Mouse (Mus musculus) G1E (cell line): ENCODE results near the gene H2-Q7. TPM values are rescaled to one million over a fixed set of nuclear protein-coding genes. Genes with fewer than 3 reads are reported as not detected.

Source experiments
- ATAC-seq: 2 replicates; pipeline ENCODE4 v1.8.0; 2016; ENCODE audit warnings: mild to moderate bottlenecking; ENCODE audit not compliant: insufficient number of reproducible peaks, poor library complexity, low FRiP score, severe bottlenecking; ENCODE audit errors: extremely low read depth
- DNase-seq: peaks from one replicate; pipeline ENCODE4 v3.0.0; 2012; ENCODE audit warnings: low spot score
- H3K27me3 ChIP-seq: 2 replicates; pipeline ENCODE4 v1.6.1; 2012; ENCODE audit warnings: mild to moderate bottlenecking, low read length, inconsistent platforms; ENCODE audit not compliant: insufficient read depth
- H3K36me3 ChIP-seq: replicated peaks from 2 replicates; pipeline ENCODE3; 2012; ENCODE audit warnings: mild to moderate bottlenecking, inconsistent platforms
- H3K4me1 ChIP-seq: 2 replicates; pipeline ENCODE4 v1.6.1; 2012; ENCODE audit warnings: low read depth, low read length, inconsistent platforms, mixed read lengths; ENCODE audit not compliant: insufficient read depth
- H3K4me3 ChIP-seq: 2 replicates; pipeline ENCODE4 v1.5.1; 2012; ENCODE audit warnings: low read depth, mild to moderate bottlenecking, inconsistent platforms, low read length, moderate library complexity, mixed read lengths
- H3K9me3 ChIP-seq: replicated peaks from 2 replicates; pipeline ENCODE4 v1.6.1; 2012; ENCODE audit warnings: inconsistent platforms
- CTCF ChIP-seq: IDR thresholded peaks from 2 replicates; pipeline ENCODE4 v1.5.1; 2012; ENCODE audit warnings: low read depth, low read length, inconsistent platforms, mixed read lengths
- GATA1 ChIP-seq: IDR thresholded peaks from 2 replicates; pipeline ENCODE4 v1.6.1; 2012; ENCODE audit warnings: borderline replicate concordance, low read length, inconsistent platforms, mixed read lengths
- GATA2 ChIP-seq: IDR thresholded peaks from 2 replicates; pipeline ENCODE4 v1.6.1; 2012; ENCODE audit warnings: low read depth, low read length, inconsistent platforms, borderline replicate concordance
- POLR2AphosphoS5 ChIP-seq: IDR thresholded peaks from 2 replicates; pipeline ENCODE4 v1.6.1; 2012; ENCODE audit warnings: low read depth, low read length, inconsistent platforms; ENCODE audit not compliant: insufficient replicate concordance
- TAL1 ChIP-seq: conservative IDR thresholded peaks from 2 replicates; pipeline ENCODE4 v1.6.1; 2012; ENCODE audit warnings: low read depth, low read length, inconsistent platforms, mixed read lengths
- polyA plus RNA-seq: library from polyadenylated mRNA; stranded (reverse); fragments of >175 nt; gene quantifications from 2 replicates; pipeline ENCODE4 v1.2.3, GENCODE M21; 2012
- total RNA-seq, 2 experiments: library from RNA; stranded (forward) in 1 of 2; stranded (reverse) in 1 of 2; fragments of 200-1000 nt in 1 of 2; fragments of >200 nt in 1 of 2; fragmentation: Nextera tagmentation in 1 of 2; gene quantifications; 2 replicates each; pipeline ENCODE4 v1.2.3; 2014 to 2017

H2-Q7 gene
- total and polyA plus RNA-seq, 3 experiments = 0.05 to 0.38 TPM; not detected in 1

DNA sequence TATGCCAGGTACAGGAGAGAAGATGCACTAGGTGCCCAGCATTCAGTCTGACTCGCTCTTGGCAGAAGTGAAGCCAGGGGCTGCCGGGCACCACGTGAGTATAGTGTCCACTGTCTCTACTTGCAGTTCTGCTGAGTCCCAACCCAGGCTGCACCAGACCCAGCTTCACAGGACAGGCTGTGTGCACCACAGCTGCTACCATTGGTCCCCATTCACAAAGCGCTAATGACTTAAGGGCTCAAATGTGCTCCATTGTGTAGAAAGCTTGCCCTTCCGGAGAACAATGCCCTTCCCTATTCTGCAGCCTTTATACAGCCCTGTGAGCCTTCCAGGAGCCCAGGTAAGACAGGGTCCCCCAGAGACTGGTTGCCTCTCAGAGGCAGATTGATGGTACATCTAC lies 51.4 kb downstream of the H2-Q7 start:
- ATAC-seq (no peak), DNase-seq (no peak)
- Histone ChIP-seq H3K27me3 (peaks cover 5% of the 10 kb centered on the region; the same call in 1 of the 2 replicates), H3K4me1 (no peaks in the 10 kb centered on the region), H3K4me3 (no peak overlapping the region), H3K9me3 (no peaks in the 10 kb centered on the region), H3K36me3 (no peaks in the 10 kb centered on the region)
- TF ChIP-seq GATA1 = no peak
- no peak for TF ChIP-seq POLR2AphosphoS5
- no peak for TF ChIP-seq TAL1
- no peak for TF ChIP-seq CTCF
- TF ChIP-seq GATA2 = no peak

Other genes with a start within 250 kb of the H2-Q7 start
Only the 20 nearest of the 24 such genes appear.
- not detected in 2 replicates for gene Gm16181, start 218.3 kb upstream of the H2-Q7 start, total RNA-seq (2014; fragmentation: Nextera tagmentation)
- gene Gm16181, start 218.3 kb upstream of the H2-Q7 start, total RNA-seq (2017) = 0.38 and 0.52 TPM in 2 replicates
- gene Gm16181, start 218.3 kb upstream of the H2-Q7 start, polyA plus RNA-seq = not detected in 2 replicates
- gene Atp6v1g2, start 205.5 kb upstream of the H2-Q7 start, total RNA-seq (2014; fragmentation: Nextera tagmentation) = 3.0 and 5.0 TPM in 2 replicates
- gene Atp6v1g2, start 205.5 kb upstream of the H2-Q7 start, total RNA-seq (2017) = 3.2 TPM in 2 replicates
- 2.4 and 2.8 TPM in 2 replicates for gene Atp6v1g2, start 205.5 kb upstream of the H2-Q7 start, polyA plus RNA-seq
- gene Nfkbil1, start 203.4 kb upstream of the H2-Q7 start, total RNA-seq (2014; fragmentation: Nextera tagmentation) = 7.0 and 14.1 TPM in 2 replicates
- 8.6 and 12.1 TPM in 2 replicates for gene Nfkbil1, start 203.4 kb upstream of the H2-Q7 start, total RNA-seq (2017)
- 37.3 and 41.6 TPM in 2 replicates for gene Nfkbil1, start 203.4 kb upstream of the H2-Q7 start, polyA plus RNA-seq
- 424 and 464 TPM in 2 replicates for gene Ddx39b, start 197.4 kb upstream of the H2-Q7 start, total RNA-seq (2014; fragmentation: Nextera tagmentation)
- gene Ddx39b, start 197.4 kb upstream of the H2-Q7 start, total RNA-seq (2017) = 171 and 174 TPM in 2 replicates
- gene Ddx39b, start 197.4 kb upstream of the H2-Q7 start, polyA plus RNA-seq = 362 and 363 TPM in 2 replicates
- gene H2-D1, start 176.4 kb upstream of the H2-Q7 start, total RNA-seq (2014; fragmentation: Nextera tagmentation) = 50.2 and 53.6 TPM in 2 replicates
- gene H2-D1, start 176.4 kb upstream of the H2-Q7 start, total RNA-seq (2017) = 109 and 115 TPM in 2 replicates
- 88.5 and 106 TPM in 2 replicates for gene H2-D1, start 176.4 kb upstream of the H2-Q7 start, polyA plus RNA-seq
- not detected in 2 replicates for gene H2-Q1, start 118.8 kb upstream of the H2-Q7 start, total RNA-seq (2014; fragmentation: Nextera tagmentation)
- gene H2-Q1, start 118.8 kb upstream of the H2-Q7 start, total RNA-seq (2017) = 0.16 TPM in 1 of 2 replicates, not detected in the other
- not detected in 2 replicates for gene H2-Q1, start 118.8 kb upstream of the H2-Q7 start, polyA plus RNA-seq
- not detected in 2 replicates for gene H2-Q2, start 96.9 kb upstream of the H2-Q7 start, total RNA-seq (2014; fragmentation: Nextera tagmentation)
- not detected in 2 replicates for gene H2-Q2, start 96.9 kb upstream of the H2-Q7 start, total RNA-seq (2017)
- not detected in 2 replicates for gene H2-Q2, start 96.9 kb upstream of the H2-Q7 start, polyA plus RNA-seq
- gene H2-Q4, start 59.5 kb upstream of the H2-Q7 start, total RNA-seq (2014; fragmentation: Nextera tagmentation) = not detected in 2 replicates
- 0.05 and 0.17 TPM in 2 replicates for gene H2-Q4, start 59.5 kb upstream of the H2-Q7 start, total RNA-seq (2017)
- gene H2-Q4, start 59.5 kb upstream of the H2-Q7 start, polyA plus RNA-seq = 0.04 TPM in 1 of 2 replicates, not detected in the other
- not detected in 2 replicates for gene H2-Q6, start 14.3 kb upstream of the H2-Q7 start, total RNA-seq (2014; fragmentation: Nextera tagmentation)
- 0.12 and 0.33 TPM in 2 replicates for gene H2-Q6, start 14.3 kb upstream of the H2-Q7 start, total RNA-seq (2017)
- gene H2-Q6, start 14.3 kb upstream of the H2-Q7 start, polyA plus RNA-seq = 0.07 TPM in 1 of 2 replicates, not detected in the other
- gene H2-Q10, start 30.9 kb downstream of the H2-Q7 start, total RNA-seq (2014; fragmentation: Nextera tagmentation) = not detected in 2 replicates
- gene H2-Q10, start 30.9 kb downstream of the H2-Q7 start, total RNA-seq (2017) = 0.05 and 0.06 TPM in 2 replicates
- gene H2-Q10, start 30.9 kb downstream of the H2-Q7 start, polyA plus RNA-seq = not detected in 2 replicates
- not detected in 2 replicates for gene Pou5f1, start 66.9 kb downstream of the H2-Q7 start, total RNA-seq (2014; fragmentation: Nextera tagmentation)
- gene Pou5f1, start 66.9 kb downstream of the H2-Q7 start, total RNA-seq (2017) = 0.11 TPM in 1 of 2 replicates, not detected in the other
- gene Pou5f1, start 66.9 kb downstream of the H2-Q7 start, polyA plus RNA-seq = not detected in 2 replicates
- gene Tcf19, start 77.7 kb downstream of the H2-Q7 start, total RNA-seq (2014; fragmentation: Nextera tagmentation) = 67.4 and 74.5 TPM in 2 replicates
- 29.8 and 37.2 TPM in 2 replicates for gene Tcf19, start 77.7 kb downstream of the H2-Q7 start, total RNA-seq (2017)
- 62.1 and 63.4 TPM in 2 replicates for gene Tcf19, start 77.7 kb downstream of the H2-Q7 start, polyA plus RNA-seq
- gene Cchcr1, start 77.9 kb downstream of the H2-Q7 start, total RNA-seq (2014; fragmentation: Nextera tagmentation) = 13.3 and 14.1 TPM in 2 replicates
- 12.3 and 12.5 TPM in 2 replicates for gene Cchcr1, start 77.9 kb downstream of the H2-Q7 start, total RNA-seq (2017)
- 18.7 and 19.3 TPM in 2 replicates for gene Cchcr1, start 77.9 kb downstream of the H2-Q7 start, polyA plus RNA-seq
- gene Psors1c2, start 94.0 kb downstream of the H2-Q7 start, total RNA-seq (2014; fragmentation: Nextera tagmentation) = not detected in 2 replicates
- 0.22 TPM in 1 of 2 replicates, not detected in the other for gene Psors1c2, start 94.0 kb downstream of the H2-Q7 start, total RNA-seq (2017)
- gene Psors1c2, start 94.0 kb downstream of the H2-Q7 start, polyA plus RNA-seq = 1.1 TPM in 2 replicates
- gene Cdsn, start 113.0 kb downstream of the H2-Q7 start, total RNA-seq (2014; fragmentation: Nextera tagmentation) = not detected in 2 replicates
- gene Cdsn, start 113.0 kb downstream of the H2-Q7 start, total RNA-seq (2017) = not detected in 2 replicates
- not detected in 2 replicates for gene Cdsn, start 113.0 kb downstream of the H2-Q7 start, polyA plus RNA-seq
- gene 2300002M23Rik, start 128.3 kb downstream of the H2-Q7 start, total RNA-seq (2014; fragmentation: Nextera tagmentation) = not detected in 2 replicates
- 0.27 TPM in 1 of 2 replicates, not detected in the other for gene 2300002M23Rik, start 128.3 kb downstream of the H2-Q7 start, total RNA-seq (2017)
- gene 2300002M23Rik, start 128.3 kb downstream of the H2-Q7 start, polyA plus RNA-seq = not detected in 2 replicates
- not detected in 2 replicates for gene Sfta2, start 162.4 kb downstream of the H2-Q7 start, total RNA-seq (2014; fragmentation: Nextera tagmentation)
- not detected in 2 replicates for gene Sfta2, start 162.4 kb downstream of the H2-Q7 start, total RNA-seq (2017)
- not detected in 2 replicates for gene Sfta2, start 162.4 kb downstream of the H2-Q7 start, polyA plus RNA-seq
- not detected in 2 replicates for gene Gm9573, start 187.5 kb downstream of the H2-Q7 start, total RNA-seq (2014; fragmentation: Nextera tagmentation)
- 0.11 TPM in 1 of 2 replicates, not detected in the other for gene Gm9573, start 187.5 kb downstream of the H2-Q7 start, total RNA-seq (2017)
- not detected in 2 replicates for gene Gm9573, start 187.5 kb downstream of the H2-Q7 start, polyA plus RNA-seq
- not detected in 2 replicates for gene Mucl3, start 204.5 kb downstream of the H2-Q7 start, total RNA-seq (2014; fragmentation: Nextera tagmentation)
- 0.06 and 0.16 TPM in 2 replicates for gene Mucl3, start 204.5 kb downstream of the H2-Q7 start, total RNA-seq (2017)
- gene Mucl3, start 204.5 kb downstream of the H2-Q7 start, polyA plus RNA-seq = not detected in 2 replicates
- gene Vars2, start 228.4 kb downstream of the H2-Q7 start, total RNA-seq (2014; fragmentation: Nextera tagmentation) = 23.8 and 24.6 TPM in 2 replicates
- 10.8 and 11.0 TPM in 2 replicates for gene Vars2, start 228.4 kb downstream of the H2-Q7 start, total RNA-seq (2017)
- 93.9 and 135 TPM in 2 replicates for gene Vars2, start 228.4 kb downstream of the H2-Q7 start, polyA plus RNA-seq